Mouse (Mus musculus) liver, embryonic 12.5 days (tissue): ENCODE measurements around the gene Paf1. TPM values are rescaled to one million over a fixed set of nuclear protein-coding genes. Genes with fewer than 3 reads are reported as not detected.

Experiments used
- ATAC-seq: fragments of 200-750 bp; cut with Nextera tagmentation; 2 replicates; pipeline ENCODE4 v1.8.0; 2017; ENCODE audit warnings: moderate number of reproducible peaks, mild to moderate bottlenecking, moderate library complexity
- H3K27ac ChIP-seq: fragments of 300-500 bp; sonication (generic); 2 replicates; pipeline ENCODE4 v1.5.1; 2016; ENCODE audit warnings: mild to moderate bottlenecking
- H3K27me3 ChIP-seq: fragments of 300-500 bp; sonication (generic); replicated peaks from 2 replicates; pipeline ENCODE4 v1.6.1; 2016; ENCODE audit warnings: mild to moderate bottlenecking, moderate library complexity
- H3K36me3 ChIP-seq: fragments of 300-500 bp; sonication (generic); 2 replicates; pipeline ENCODE4 v1.6.1; 2016; ENCODE audit warnings: mild to moderate bottlenecking, moderate library complexity
- H3K4me1 ChIP-seq: fragments of 300-500 bp; sonication (generic); 2 replicates; pipeline ENCODE4 v1.6.1; 2016
- H3K4me2 ChIP-seq: fragments of 300-500 bp; sonication (generic); 2 replicates; pipeline ENCODE4 v1.6.1; 2016; ENCODE audit warnings: mild to moderate bottlenecking, moderate library complexity
- H3K4me3 ChIP-seq: fragments of 300-500 bp; sonication (generic); 2 replicates; pipeline ENCODE4 v1.5.1; 2016; ENCODE audit warnings: mild to moderate bottlenecking, moderate library complexity
- H3K9ac ChIP-seq: fragments of 300-500 bp; sonication (generic); 2 replicates; pipeline ENCODE4 v1.6.1; 2016; ENCODE audit warnings: mild to moderate bottlenecking, moderate library complexity
- H3K9me3 ChIP-seq: fragments of 300-500 bp; sonication (generic); replicated peaks from 2 replicates; pipeline ENCODE4 v1.6.1; 2016; ENCODE audit warnings: mild to moderate bottlenecking, moderate library complexity
- WGBS: fragments of 180-500 bp; shearing (Covaris S2); methylation state at CpG from one replicate; pipeline ENCODE4 v1.1.7; 2016; ENCODE audit not compliant: insufficient replicate concordance; 5-methylcytosine and 5-hydroxymethylcytosine counted together
- polyA plus RNA-seq: library from polyadenylated mRNA; unstranded; fragments of >200 nt; fragmentation: Nextera tagmentation; extraction: Ambion mirVana; gene quantifications from 2 replicates; pipeline ENCODE4 v1.2.1, GENCODE M21; 2016

Paf1 gene
- polyA plus RNA-seq, 1 experiment from 2014 or later = 42.4 TPM

- H3K36me3 ChIP-seq = no peaks in the 10 kb centered on the region
- no peak overlapping the region for H3K9ac ChIP-seq
- H3K4me2 ChIP-seq = peak overlapping the region; percentile 31
Measured at GRCm38 (mm10) chr7:28441776-28442485, 49.2 kb downstream of the Paf1 start.

GRCm38 (mm10) chr7:28442688-28443087 lies 49.9 kb downstream of the Paf1 start:
- H3K4me3 ChIP-seq = no peak overlapping the region
- 0 out of 2 replicates have a peak, but pooled peaks cover 4% of the 10 kb centered on the region for H3K27me3 ChIP-seq
- peaks cover 36% of the 10 kb centered on the region for H3K4me1 ChIP-seq
- H3K9me3 ChIP-seq = no peaks in the 10 kb centered on the region
- no peaks in the 10 kb centered on the region for H3K36me3 ChIP-seq
- WGBS = 7% methylated on average over 4 of the region's 4 CpGs
- no peak overlapping the region for H3K27ac ChIP-seq
- H3K4me2 ChIP-seq = peak overlapping the region; percentile 36
- no peak for ATAC-seq
- no peak overlapping the region for H3K9ac ChIP-seq

More at GRCm38 (mm10) chr7:28441776-28442485, 49.2 kb downstream of the Paf1 start:
- H3K27ac ChIP-seq = peak overlapping the region; percentile 77
- H3K9me3 ChIP-seq = no peaks in the 10 kb centered on the region
- H3K4me3 ChIP-seq = peak overlapping the region; percentile 27; the same call in 1 of the 2 replicates
- no peak for ATAC-seq
- H3K4me1 ChIP-seq = peaks cover 43% of the 10 kb centered on the region
- H3K27me3 ChIP-seq = 0 out of 2 replicates have a peak, but pooled peaks cover 4% of the 10 kb centered on the region
- WGBS = 46% methylated on average over 14 of the region's 14 CpGs

GRCm38 (mm10) chr7:28444344-28444974 lies 51.7 kb downstream of the Paf1 start:
- ATAC-seq = no peak
- no peak overlapping the region for H3K4me2 ChIP-seq
- no peaks in the 10 kb centered on the region for H3K9me3 ChIP-seq
- H3K36me3 ChIP-seq = no peaks in the 10 kb centered on the region
- H3K9ac ChIP-seq = no peak overlapping the region
- H3K27ac ChIP-seq = 0 out of 2 replicates have a peak overlapping the region, but pooled peaks have one; percentile 4
- H3K4me1 ChIP-seq = peaks cover 22% of the 10 kb centered on the region
- H3K27me3 ChIP-seq = 0 out of 2 replicates have a peak, but pooled peaks cover 4% of the 10 kb centered on the region
- WGBS = 63% methylated on average over 13 of the region's 13 CpGs
- H3K4me3 ChIP-seq = no peak overlapping the region

- no peak overlapping the region for H3K4me3 ChIP-seq
- H3K4me2 ChIP-seq = no peak overlapping the region
- no peak for ATAC-seq
- H3K4me1 ChIP-seq = peaks cover 17% of the 10 kb centered on the region
- H3K36me3 ChIP-seq = no peaks in the 10 kb centered on the region
- H3K27ac ChIP-seq = no peak overlapping the region
- peaks cover 7% of the 10 kb centered on the region for H3K27me3 ChIP-seq
- H3K9me3 ChIP-seq = no peaks in the 10 kb centered on the region
- H3K9ac ChIP-seq = no peak overlapping the region
- 17% methylated on average over 12 of the region's 12 CpGs for WGBS
Measured at GRCm38 (mm10) chr7:28446446-28446845, 53.7 kb downstream of the Paf1 start.

- no peak for ATAC-seq
- Histone ChIP-seq H3K27ac (no peak overlapping the region), H3K4me1 (peaks cover 19% of the 10 kb centered on the region), H3K36me3 (no peaks in the 10 kb centered on the region), H3K4me2 (no peak overlapping the region), H3K9ac (no peak overlapping the region), H3K4me3 (no peak overlapping the region), H3K27me3 (peaks cover 13% of the 10 kb centered on the region), H3K9me3 (no peaks in the 10 kb centered on the region)
- WGBS = 58% methylated on average over 12 of the region's 12 CpGs
Measured at GRCm38 (mm10) chr7:28447101-28447830, 54.5 kb downstream of the Paf1 start.

- Histone ChIP-seq H3K27ac (no peak overlapping the region), H3K4me3 (no peak overlapping the region), H3K9ac (no peak overlapping the region), H3K27me3 (peaks cover 22% of the 10 kb centered on the region), H3K36me3 (no peaks in the 10 kb centered on the region), H3K4me1 (peaks cover 20% of the 10 kb centered on the region), H3K4me2 (no peak overlapping the region), H3K9me3 (no peaks in the 10 kb centered on the region)
- WGBS = 55% methylated on average over 13 of the region's 13 CpGs
- ATAC-seq = no peak
Measured at GRCm38 (mm10) chr7:28447865-28448820, 55.4 kb downstream of the Paf1 start.

Other genes starting within 250 kb of the Paf1 start
- gene Fbl, start 223.2 kb upstream of the Paf1 start, polyA plus RNA-seq = 150 and 152 TPM in 2 replicates
- 2.8 and 3.1 TPM in 2 replicates for gene Dyrk1b, start 213.5 kb upstream of the Paf1 start, polyA plus RNA-seq
- 4.6 and 5.4 TPM in 2 replicates for gene Eid2, start 125.1 kb upstream of the Paf1 start, polyA plus RNA-seq
- gene Eid2b, start 115.2 kb upstream of the Paf1 start, polyA plus RNA-seq = 3.6 and 3.7 TPM in 2 replicates
- gene Selenov, start 101.8 kb upstream of the Paf1 start, polyA plus RNA-seq = not detected in 2 replicates
- gene Dll3, start 90.7 kb upstream of the Paf1 start, polyA plus RNA-seq = 0.10 and 0.31 TPM in 2 replicates
- gene Timm50, start 80.9 kb upstream of the Paf1 start, polyA plus RNA-seq = 137 and 146 TPM in 2 replicates
- gene Supt5, start 54.2 kb upstream of the Paf1 start, polyA plus RNA-seq = 54.0 TPM in 2 replicates
- 986 and 994 TPM in 2 replicates for gene Rps16, start 42.3 kb upstream of the Paf1 start, polyA plus RNA-seq
- 13.7 and 14.4 TPM in 2 replicates for gene Plekhg2, start 20.4 kb upstream of the Paf1 start, polyA plus RNA-seq
- 7.4 and 7.5 TPM in 2 replicates for gene Zfp36, start 12.7 kb upstream of the Paf1 start, polyA plus RNA-seq
- gene Med29, start 243 bp upstream of the Paf1 start, polyA plus RNA-seq = 35.1 and 36.8 TPM in 2 replicates
- gene Gmfg, start 44.5 kb downstream of the Paf1 start, polyA plus RNA-seq = 41.0 and 41.3 TPM in 2 replicates
- gene Lrfn1, start 59.0 kb downstream of the Paf1 start, polyA plus RNA-seq = 1.3 and 1.5 TPM in 2 replicates
- not detected in 2 replicates for gene Ifnl2, start 117.5 kb downstream of the Paf1 start, polyA plus RNA-seq
- not detected in 2 replicates for gene Ifnl3, start 129.9 kb downstream of the Paf1 start, polyA plus RNA-seq
- gene Sycn, start 147.9 kb downstream of the Paf1 start, polyA plus RNA-seq = not detected in 2 replicates
- gene Nccrp1, start 154.3 kb downstream of the Paf1 start, polyA plus RNA-seq = not detected in 2 replicates
- gene Samd4b, start 205.2 kb downstream of the Paf1 start, polyA plus RNA-seq = 10.0 and 12.5 TPM in 2 replicates
- 24.3 and 24.6 TPM in 2 replicates for gene Pak4, start 205.2 kb downstream of the Paf1 start, polyA plus RNA-seq
- gene Acp7, start 238.4 kb downstream of the Paf1 start, polyA plus RNA-seq = not detected in 2 replicates